Mouse (Mus musculus) yolk sac, embryonic 10.5 days (tissue): ENCODE measurements around the gene Shld2.
A peak's percentile ranks its signal among the peaks of the same experiment; 100 is the strongest.
"Not testable (repeated sequence)": the region's sequence is repeated elsewhere in the genome, so short reads cannot be mapped to it uniquely, and the experiment has no call there.

ENCODE experiments used
- DNase-seq: peaks from one replicate; pipeline ENCODE4 v3.0.0-alpha.2; 2017; ENCODE audit warnings: low spot score

Shld2 gene

GRCm38 (mm10) chr14:34280798-34281197, 29.5 kb downstream of the Shld2 start:
- no peak for DNase-seq

GRCm38 (mm10) chr14:34279726-34280125, 30.6 kb downstream of the Shld2 start:
- no peak for DNase-seq

DNA sequence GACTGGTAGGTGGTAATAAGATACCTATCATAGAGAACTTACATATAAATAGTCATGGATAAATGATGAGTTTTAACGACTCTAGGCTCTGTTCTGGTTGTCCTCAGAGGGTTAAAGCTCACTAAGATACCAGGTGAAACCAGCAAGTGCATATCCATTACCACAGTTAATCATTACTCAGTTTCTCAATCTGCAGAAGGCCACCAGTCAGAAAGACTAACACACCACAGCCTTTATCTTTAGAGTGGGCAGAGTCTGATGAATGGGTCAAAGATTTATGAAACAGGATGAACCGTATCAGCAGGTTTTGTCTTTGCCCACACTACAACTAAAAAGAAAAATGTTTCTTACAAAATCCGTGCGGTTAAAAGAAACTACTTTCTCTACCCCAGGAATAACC, 35.1 kb downstream of the Shld2 start:
- DNase-seq, result peak; percentile 71

DNA sequence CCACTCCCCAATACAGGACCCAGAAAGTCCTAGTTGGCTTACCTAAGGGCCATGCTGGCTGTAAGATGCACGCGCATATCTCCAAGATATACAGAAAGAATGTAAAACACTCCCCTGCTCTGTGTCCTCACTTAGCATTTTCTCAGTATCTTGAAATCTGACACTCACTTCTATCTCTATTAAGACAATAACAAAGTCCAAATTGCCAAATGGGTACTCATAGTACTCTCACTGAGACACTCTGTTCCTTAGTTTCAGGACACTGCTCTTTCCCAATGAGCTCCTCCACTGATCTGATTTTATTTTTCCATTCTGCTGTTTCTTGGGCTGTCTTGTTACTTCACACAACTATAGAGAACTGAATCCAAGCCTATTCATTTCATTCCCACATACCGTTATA, 36.2 kb downstream of the Shld2 start:
- DNase-seq, result peak; percentile 26

DNA sequence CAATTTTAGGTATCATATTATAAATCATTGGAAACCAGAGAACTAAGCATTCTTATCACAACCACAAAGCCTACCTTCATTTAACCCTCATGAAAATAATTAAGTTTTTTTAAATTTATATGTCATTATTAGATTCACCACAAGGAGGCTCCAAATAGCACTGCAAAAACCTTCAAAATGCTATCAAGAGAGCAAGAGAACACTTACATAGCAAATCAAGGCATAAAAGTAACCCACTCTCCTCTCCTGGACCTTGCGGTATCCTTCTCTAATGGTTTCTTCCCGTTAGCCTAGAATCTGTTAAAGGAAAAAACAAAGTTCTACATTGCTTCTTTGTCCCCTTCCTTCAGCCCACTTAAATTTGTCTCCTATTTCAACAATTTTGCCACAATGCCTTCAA, 37.0 kb downstream of the Shld2 start:
- DNase-seq, result no peak

GRCm38 (mm10) chr14:34268046-34268445, 42.2 kb downstream of the Shld2 start:
- DNase-seq, result no peak

- not testable (repeated sequence) for DNase-seq
Observed at GRCm38 (mm10) chr14:34258525-34258924, 51.8 kb downstream of the Shld2 start.

GRCm38 (mm10) chr14:34253261-34253660, 57.0 kb downstream of the Shld2 start:
- no peak for DNase-seq

GRCm38 (mm10) chr14:34252470-34253145, 57.7 kb downstream of the Shld2 start:
- DNase-seq, result peak; percentile 41

GRCm38 (mm10) chr14:34240676-34241075, 69.6 kb downstream of the Shld2 start:
- DNase-seq, result peak; percentile 51

DNA sequence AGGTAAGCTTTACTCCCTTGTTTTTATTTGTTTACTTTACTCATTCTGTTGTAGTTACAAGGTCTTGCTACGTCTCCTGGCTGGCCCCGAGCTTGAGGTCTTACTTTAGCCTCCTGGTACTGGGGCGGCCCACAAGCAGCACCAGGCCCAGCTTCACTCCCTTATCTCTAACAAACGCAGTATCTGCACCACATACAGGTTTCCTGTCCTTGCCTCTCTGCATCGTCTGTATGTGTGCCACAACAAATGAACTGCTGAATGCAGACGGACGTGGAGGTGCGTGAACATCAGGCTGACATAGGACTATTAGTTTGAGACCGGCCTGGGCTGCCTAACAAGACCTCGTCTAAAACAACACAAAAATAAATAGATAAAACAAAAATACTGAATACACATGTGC, 70.0 kb downstream of the Shld2 start:
- no peak for DNase-seq

DNA sequence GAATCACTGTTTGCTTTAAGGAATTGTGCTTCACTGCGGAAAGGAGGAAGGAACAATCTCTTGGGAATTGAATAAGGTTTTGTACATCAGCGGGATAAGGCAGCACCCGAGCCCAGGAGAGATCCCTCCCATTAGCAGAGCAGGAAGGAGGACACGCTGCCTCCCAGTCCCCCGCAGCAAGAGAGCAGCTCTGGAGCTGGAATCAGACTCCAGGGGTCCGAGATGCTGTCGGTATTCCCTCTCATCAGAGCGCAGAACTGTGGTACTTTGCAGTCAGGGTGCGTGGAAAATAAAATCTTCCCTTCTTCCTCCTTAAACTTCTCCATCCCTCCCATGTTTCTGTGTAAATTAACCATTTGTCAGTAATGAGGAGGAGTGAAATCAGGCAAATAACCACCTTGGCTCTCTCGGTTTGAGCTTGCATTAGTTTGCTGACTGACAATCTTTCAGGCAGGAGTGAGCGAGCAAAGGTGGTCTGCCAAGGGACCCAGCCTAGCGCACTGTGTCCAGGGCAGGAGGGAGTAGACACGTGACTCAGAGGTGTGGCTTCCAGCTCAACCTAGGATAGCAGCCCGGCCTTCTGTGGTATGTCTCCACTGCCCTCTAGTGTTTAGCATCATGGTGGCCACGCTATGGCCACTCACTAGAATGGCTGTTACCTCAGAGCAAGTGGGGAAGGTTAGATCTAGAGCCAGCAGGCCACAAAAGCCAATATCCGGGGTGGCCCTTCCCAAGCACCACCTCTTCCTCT, 75.5 kb downstream of the Shld2 start:
- DNase-seq, result peak; percentile 73

DNA sequence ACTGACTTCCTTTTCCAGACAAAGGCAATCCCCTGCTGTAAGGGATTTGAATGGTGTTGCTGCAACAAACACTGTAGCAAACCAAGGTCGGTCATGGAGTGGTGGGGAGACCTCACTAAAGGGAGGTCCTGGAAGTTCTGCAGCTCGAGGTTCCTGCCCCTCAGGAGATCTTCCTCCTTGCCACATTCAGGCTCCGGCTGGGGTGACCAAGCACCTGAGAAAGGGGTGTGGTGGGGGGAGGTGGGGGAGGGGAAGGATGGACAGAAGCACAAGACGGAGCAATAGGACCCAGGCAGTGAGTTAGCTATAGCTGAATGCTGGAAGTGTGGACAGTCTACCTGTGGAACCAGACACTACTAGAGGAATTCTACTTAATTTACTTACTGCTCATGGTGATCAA, 76.4 kb downstream of the Shld2 start:
- DNase-seq, result no peak

- DNase-seq, result no peak
Observed at GRCm38 (mm10) chr14:34232866-34233680, 77.2 kb downstream of the Shld2 start.

- no peak for DNase-seq
Observed at GRCm38 (mm10) chr14:34232340-34232739, 78.0 kb downstream of the Shld2 start.

GRCm38 (mm10) chr14:34228830-34229506, 81.3 kb downstream of the Shld2 start:
- DNase-seq, result no peak

DNA sequence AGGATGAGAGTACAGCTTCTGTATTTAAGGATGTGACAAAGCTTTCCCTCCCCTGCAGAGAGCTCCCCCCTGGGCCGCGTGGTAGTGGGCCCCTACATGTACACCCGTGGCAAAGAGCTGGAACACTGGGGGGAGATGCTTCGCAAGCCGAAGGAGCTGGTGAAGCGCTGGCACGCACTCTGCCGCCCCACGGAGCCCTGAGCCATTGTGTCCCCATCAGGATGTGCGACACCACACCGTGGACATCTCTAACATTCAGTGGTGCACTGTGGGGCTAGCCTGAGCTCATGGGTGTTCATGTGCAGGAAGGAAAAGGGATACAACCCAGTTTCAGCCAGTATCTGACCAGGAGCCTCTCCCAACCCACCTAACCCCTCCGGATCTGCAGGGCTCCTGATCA, 82.3 kb downstream of the Shld2 start:
- DNase-seq, result no peak

- no peak for DNase-seq
Observed at GRCm38 (mm10) chr14:34226566-34226965, 83.7 kb downstream of the Shld2 start.

DNA sequence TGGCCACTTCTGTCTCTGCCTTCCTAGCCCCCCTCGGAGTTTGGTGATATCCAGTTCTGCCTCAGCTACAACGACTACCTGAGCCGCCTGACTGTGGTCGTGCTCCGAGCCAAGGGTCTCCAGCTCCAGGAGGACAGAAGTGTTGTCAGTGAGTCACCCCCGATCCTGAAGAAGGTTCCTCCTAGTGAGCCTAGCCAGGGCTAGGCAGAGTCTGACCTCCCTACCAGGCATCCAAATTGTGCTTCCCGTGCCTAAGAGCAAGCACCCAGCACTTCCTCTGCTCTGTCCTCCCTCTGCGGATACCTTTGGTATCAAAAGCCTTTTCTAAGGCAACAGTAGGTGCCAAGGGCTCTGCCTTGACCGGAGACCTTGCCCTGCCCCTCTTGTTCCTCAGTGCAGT, 84.3 kb downstream of the Shld2 start:
- no peak for DNase-seq

DNA sequence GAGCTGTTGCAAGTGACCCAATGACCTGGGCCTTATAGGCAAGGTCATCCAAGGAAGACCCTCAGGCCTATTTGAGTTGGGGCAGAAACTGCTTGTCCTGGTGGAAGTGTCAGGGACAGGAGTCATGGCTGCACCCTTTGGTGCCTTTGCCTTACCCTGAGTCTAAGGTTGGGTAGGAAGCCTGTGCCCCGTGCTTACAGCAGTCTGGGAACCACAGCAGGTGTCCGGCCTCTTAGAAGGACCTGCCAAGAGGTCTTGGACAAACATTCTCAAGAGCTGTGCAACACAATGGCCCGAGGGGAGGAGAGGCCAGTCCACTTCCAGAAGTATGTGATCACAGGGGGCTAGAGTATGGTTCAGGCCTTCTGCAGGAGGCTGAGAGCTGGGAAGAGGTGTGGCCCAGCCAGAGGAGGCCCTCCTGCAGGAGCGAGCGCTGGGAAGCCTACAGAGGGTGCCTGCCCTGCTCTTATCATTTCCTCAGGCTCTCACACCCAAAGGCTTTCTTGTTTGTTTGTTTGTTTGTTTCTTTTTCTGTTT, 86.9 kb downstream of the Shld2 start:
- DNase-seq, result no peak

DNA sequence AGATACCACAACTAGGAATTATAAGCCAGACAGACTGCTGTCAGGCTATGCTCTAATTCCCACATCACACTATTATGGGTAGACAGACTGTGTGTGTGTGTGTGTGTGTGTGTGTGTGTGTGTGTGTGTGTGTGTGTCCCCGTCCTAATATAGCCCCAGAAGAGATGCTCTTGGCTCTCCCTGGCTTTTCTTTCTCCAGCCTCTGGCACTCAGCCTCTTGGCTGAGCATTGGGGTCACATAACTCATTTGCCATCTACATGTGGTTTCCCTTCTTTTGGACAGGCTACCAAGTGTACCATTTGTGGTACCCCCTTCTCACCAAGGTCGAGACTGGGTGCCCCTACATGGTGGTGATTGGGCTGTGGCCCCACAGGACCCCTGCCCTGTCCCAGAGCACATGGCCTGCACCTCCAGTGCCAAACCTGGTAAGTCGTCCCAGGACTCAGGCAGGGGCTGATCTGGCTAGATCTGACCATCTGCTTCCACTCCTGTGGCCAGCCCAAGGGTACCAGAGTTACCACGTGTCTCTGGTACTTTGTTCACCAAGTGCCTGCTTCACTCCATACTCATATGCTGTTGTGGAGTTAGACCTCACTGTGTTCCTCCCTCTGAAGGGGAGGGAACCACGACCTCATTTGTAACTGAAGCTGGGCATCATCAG, 88.7 kb downstream of the Shld2 start:
- no peak for DNase-seq
